25 mouse cellular contexts compared by ENCODE assay signal in the genomic region with DNA sequence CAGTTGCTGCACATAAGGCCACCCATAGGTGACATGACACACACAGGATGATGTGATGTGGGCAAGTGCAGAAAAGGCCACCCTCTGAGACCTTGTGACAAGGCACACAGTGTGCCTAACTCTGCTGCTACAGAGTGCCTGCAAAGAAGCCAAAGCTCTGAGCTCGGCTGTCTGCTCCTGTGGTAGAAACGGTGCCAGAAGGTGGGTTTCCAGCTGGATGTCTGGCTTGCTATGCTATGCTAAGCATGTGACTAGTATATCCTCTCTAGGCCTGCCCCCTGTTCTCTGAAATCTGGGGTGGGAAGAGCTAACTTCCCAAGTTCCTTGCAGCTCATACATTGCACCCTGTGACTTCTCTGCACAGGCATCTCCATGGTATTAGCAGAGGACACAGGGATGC.
"Had no signal": no experiment of that assay in that cellular context is flagged by ENCODE, and none has a peak within 500 bp of the region (broad histone marks: within the 10 kb centered on the region; RNA-seq: fewer than 3 reads in every experiment).

No protein-coding gene starts in this region.

- H3K4me2 ChIP-seq: embryonic facial prominence, embryonic 12.5 days; embryonic facial prominence, embryonic 13.5 days; embryonic facial prominence, embryonic 15.5 days; forebrain, embryonic 12.5 days; forebrain, embryonic 13.5 days; forebrain, embryonic 15.5 days had no signal

- H3K4me1 ChIP-seq: embryonic facial prominence, embryonic 10.5 days; embryonic facial prominence, embryonic 12.5 days; embryonic facial prominence, embryonic 13.5 days; embryonic facial prominence, embryonic 15.5 days; forebrain, embryonic 10.5 days; forebrain, embryonic 12.5 days; forebrain, embryonic 13.5 days; forebrain, embryonic 15.5 days had no signal

- H3K27ac ChIP-seq: embryonic facial prominence, embryonic 10.5 days; embryonic facial prominence, embryonic 12.5 days; embryonic facial prominence, embryonic 13.5 days; embryonic facial prominence, embryonic 15.5 days; forebrain, embryonic 10.5 days; forebrain, embryonic 12.5 days; forebrain, embryonic 13.5 days; forebrain, embryonic 15.5 days; gastrocnemius, adult 2 months; heart, adult 2 months had no signal

- DNase-seq: cerebellum, adult 2 months; cerebellum, adult 8-10 months; cerebellum, adult 9-11 months; cerebellum, postnatal 25 days; cerebellum, postnatal 36 days; embryo, embryonic 11 days; forebrain, postnatal 0 days; gastrocnemius, adult 2 months; gastrocnemius, postnatal 10 days; gastrocnemius, postnatal 14 days; gastrocnemius, postnatal 25 days; gastrocnemius, postnatal 36 days; heart, adult 18-20 months; heart, adult 2 months had no signal

- H3K27me3 ChIP-seq: embryonic facial prominence, embryonic 12.5 days; embryonic facial prominence, embryonic 13.5 days; embryonic facial prominence, embryonic 15.5 days; forebrain, embryonic 15.5 days had no signal

- H3K4me3 ChIP-seq: embryonic facial prominence, embryonic 10.5 days; embryonic facial prominence, embryonic 12.5 days; embryonic facial prominence, embryonic 13.5 days; embryonic facial prominence, embryonic 15.5 days; erythroblast, embryonic 14.5 days; forebrain, embryonic 10.5 days; forebrain, embryonic 12.5 days; forebrain, embryonic 13.5 days; forebrain, embryonic 15.5 days; gastrocnemius, adult 2 months; heart, adult 2 months had no signal

- ATAC-seq: forebrain, embryonic 13.5 days; forebrain, embryonic 14.5 days; forebrain, embryonic 15.5 days; forebrain, embryonic 16.5 days; forebrain, postnatal 0 days had no signal

- H3K36me3 ChIP-seq: embryonic facial prominence, embryonic 10.5 days; embryonic facial prominence, embryonic 12.5 days; embryonic facial prominence, embryonic 13.5 days; embryonic facial prominence, embryonic 15.5 days; forebrain, embryonic 10.5 days; forebrain, embryonic 12.5 days; forebrain, embryonic 15.5 days had no signal

- H3K9ac ChIP-seq: embryonic facial prominence, embryonic 12.5 days; embryonic facial prominence, embryonic 13.5 days; embryonic facial prominence, embryonic 15.5 days; forebrain, embryonic 12.5 days; forebrain, embryonic 13.5 days; forebrain, embryonic 15.5 days; forebrain, postnatal 0 days had no signal

- H3K9me3 ChIP-seq: embryonic facial prominence, embryonic 12.5 days; embryonic facial prominence, embryonic 13.5 days; embryonic facial prominence, embryonic 15.5 days; forebrain, embryonic 10.5 days; forebrain, embryonic 12.5 days; forebrain, embryonic 15.5 days had no signal
